Mouse (Mus musculus) forebrain, embryonic 12.5 days (tissue): ENCODE measurements at regions not wholly inside any gene's neighbourhood (a gene's known extent, or its start where the extent isn't known, plus 50 kb on each side); places are given as distances from the start of the nearest gene placed in this dataset.

ENCODE experiments used
- ATAC-seq: fragments of 200-750 bp; cut with Nextera tagmentation; 2 replicates; pipeline ENCODE4 v1.8.0; 2017; ENCODE audit warnings: moderate TSS enrichment; ENCODE audit not compliant: low FRiP score
- H3K27ac ChIP-seq: fragments of 300-500 bp; sonication (generic); 2 replicates; pipeline ENCODE4 v1.5.1; 2016; ENCODE audit warnings: mild to moderate bottlenecking
- H3K27me3 ChIP-seq: fragments of 300-500 bp; sonication (generic); 2 replicates; pipeline ENCODE4 v1.6.1; 2016; ENCODE audit warnings: mild to moderate bottlenecking
- H3K36me3 ChIP-seq: fragments of 300-500 bp; sonication (generic); replicated peaks from 2 replicates; pipeline ENCODE4 v1.6.1; 2016; ENCODE audit warnings: mild to moderate bottlenecking
- H3K4me1 ChIP-seq: fragments of 300-500 bp; sonication (generic); 2 replicates; pipeline ENCODE4 v1.6.1; 2016
- H3K4me2 ChIP-seq: fragments of 300-500 bp; sonication (generic); 2 replicates; pipeline ENCODE4 v1.6.1; 2016; ENCODE audit warnings: mild to moderate bottlenecking, moderate library complexity
- H3K4me3 ChIP-seq: fragments of 300-500 bp; sonication (generic); replicated peaks from 2 replicates; pipeline ENCODE4 v1.5.1; 2016; ENCODE audit warnings: mild to moderate bottlenecking
- H3K9ac ChIP-seq: fragments of 300-500 bp; sonication (generic); 2 replicates; pipeline ENCODE4 v1.6.1; 2016; ENCODE audit warnings: mild to moderate bottlenecking
- H3K9me3 ChIP-seq: fragments of 300-500 bp; sonication (generic); 2 replicates; pipeline ENCODE4 v1.6.1; 2016
- WGBS: fragments of 180-500 bp; shearing (Covaris S2); methylation state at CpG from one replicate; pipeline ENCODE4 v1.1.7; 2016; 5-methylcytosine and 5-hydroxymethylcytosine counted together

- no peak overlapping the region for H3K27ac ChIP-seq
- ATAC-seq, result no peak
- H3K9ac ChIP-seq, result no peak overlapping the region
- H3K4me3 ChIP-seq, result no peak overlapping the region
- H3K9me3 ChIP-seq, result no peaks in the 10 kb centered on the region
- no peaks in the 10 kb centered on the region for H3K27me3 ChIP-seq
- H3K36me3 ChIP-seq, result no peaks in the 10 kb centered on the region
- no peaks in the 10 kb centered on the region for H3K4me1 ChIP-seq
- no peak overlapping the region for H3K4me2 ChIP-seq
- 72% methylated on average over 8 of the region's 8 CpGs for WGBS
Observed at GRCm38 (mm10) chr3:144020189-144020940, 184.7 kb downstream of the Lmo4 start.

GRCm38 (mm10) chr3:144019293-144019692 is 185.7 kb downstream of the Lmo4 start:
- no peak overlapping the region for H3K4me3 ChIP-seq
- no peaks in the 10 kb centered on the region for H3K4me1 ChIP-seq
- WGBS, result 93% methylated on average over 2 of the region's 2 CpGs
- H3K9me3 ChIP-seq, result no peaks in the 10 kb centered on the region
- H3K27ac ChIP-seq, result no peak overlapping the region
- ATAC-seq, result no peak
- no peaks in the 10 kb centered on the region for H3K27me3 ChIP-seq
- H3K4me2 ChIP-seq, result no peak overlapping the region
- no peaks in the 10 kb centered on the region for H3K36me3 ChIP-seq
- H3K9ac ChIP-seq, result no peak overlapping the region

- H3K9me3 ChIP-seq, result no peaks in the 10 kb centered on the region
- no peak overlapping the region for H3K27ac ChIP-seq
- H3K4me3 ChIP-seq, result no peak overlapping the region
- H3K4me2 ChIP-seq, result no peak overlapping the region
- peaks cover 1% of the 10 kb centered on the region; the same call in 1 of the 2 replicates for H3K4me1 ChIP-seq
- no peak overlapping the region for H3K9ac ChIP-seq
- no peak for ATAC-seq
- H3K27me3 ChIP-seq, result no peaks in the 10 kb centered on the region
- 75% methylated on average over 4 of the region's 4 CpGs for WGBS
- no peaks in the 10 kb centered on the region for H3K36me3 ChIP-seq
Observed at GRCm38 (mm10) chr3:144018559-144018958, 186.5 kb downstream of the Lmo4 start.

- H3K9me3 ChIP-seq, result no peaks in the 10 kb centered on the region
- ATAC-seq, result no peak
- H3K4me3 ChIP-seq, result no peak overlapping the region
- no peaks in the 10 kb centered on the region for H3K27me3 ChIP-seq
- no peak overlapping the region for H3K27ac ChIP-seq
- 91% methylated on average over 3 of the region's 3 CpGs for WGBS
- no peaks in the 10 kb centered on the region for H3K36me3 ChIP-seq
- H3K4me1 ChIP-seq, result peaks cover 14% of the 10 kb centered on the region; the same call in 1 of the 2 replicates
- H3K9ac ChIP-seq, result no peak overlapping the region
- H3K4me2 ChIP-seq, result no peak overlapping the region
Observed at GRCm38 (mm10) chr3:144015236-144015635, 189.8 kb downstream of the Lmo4 start.

- 24% methylated on average over 8 of the region's 8 CpGs for WGBS
- H3K27me3 ChIP-seq, result no peaks in the 10 kb centered on the region
- H3K9ac ChIP-seq, result no peak overlapping the region
- H3K4me3 ChIP-seq, result no peak overlapping the region
- H3K4me2 ChIP-seq, result no peak overlapping the region
- no peaks in the 10 kb centered on the region for H3K36me3 ChIP-seq
- peaks cover 14% of the 10 kb centered on the region; the same call in 1 of the 2 replicates for H3K4me1 ChIP-seq
- H3K27ac ChIP-seq, result no peak overlapping the region
- no peak for ATAC-seq
- no peaks in the 10 kb centered on the region for H3K9me3 ChIP-seq
Observed at GRCm38 (mm10) chr3:144013481-144014125, 191.4 kb downstream of the Lmo4 start.

- Histone ChIP-seq H3K9ac (no peak overlapping the region), H3K4me2 (no peak overlapping the region), H3K4me3 (no peak overlapping the region), H3K27ac (no peak overlapping the region), H3K9me3 (no peaks in the 10 kb centered on the region), H3K36me3 (no peaks in the 10 kb centered on the region), H3K4me1 (peaks cover 14% of the 10 kb centered on the region; the same call in 1 of the 2 replicates), H3K27me3 (no peaks in the 10 kb centered on the region)
- 69% methylated on average over 6 of the region's 6 CpGs for WGBS
- ATAC-seq, result no peak
Observed at GRCm38 (mm10) chr3:144012820-144013219, 192.2 kb downstream of the Lmo4 start.

- 67% methylated on average over 3 of the region's 3 CpGs for WGBS
- no peak for ATAC-seq
- no peaks in the 10 kb centered on the region for H3K36me3 ChIP-seq
Observed at GRCm38 (mm10) chr3:144012173-144012572, 192.8 kb downstream of the Lmo4 start.

GRCm38 (mm10) chr3:144011456-144012025 is 193.5 kb downstream of the Lmo4 start:
- Histone ChIP-seq H3K4me3 (no peak overlapping the region), H3K9ac (no peak overlapping the region), H3K4me1 (peaks cover 14% of the 10 kb centered on the region; the same call in 1 of the 2 replicates), H3K27ac (no peak overlapping the region), H3K9me3 (no peaks in the 10 kb centered on the region), H3K27me3 (no peaks in the 10 kb centered on the region), H3K4me2 (no peak overlapping the region), H3K36me3 (no peaks in the 10 kb centered on the region)
- peak; percentile 56; the same call in 1 of the 2 replicates for ATAC-seq
- 52% methylated on average over 12 of the region's 12 CpGs for WGBS

More at GRCm38 (mm10) chr3:144012173-144012572, 192.8 kb downstream of the Lmo4 start:
- Histone ChIP-seq H3K9me3 (no peaks in the 10 kb centered on the region), H3K4me3 (no peak overlapping the region), H3K27me3 (no peaks in the 10 kb centered on the region), H3K4me2 (no peak overlapping the region), H3K4me1 (peaks cover 14% of the 10 kb centered on the region; the same call in 1 of the 2 replicates), H3K27ac (no peak overlapping the region), H3K9ac (no peak overlapping the region)

- no peak overlapping the region for H3K4me3 ChIP-seq
- no peaks in the 10 kb centered on the region for H3K36me3 ChIP-seq
- no peaks in the 10 kb centered on the region for H3K9me3 ChIP-seq
- no peaks in the 10 kb centered on the region for H3K27me3 ChIP-seq
- ATAC-seq, result 0 out of 2 replicates have a peak, but pooled peaks have one; percentile 14
- H3K9ac ChIP-seq, result no peak overlapping the region
- H3K27ac ChIP-seq, result no peak overlapping the region
- peaks cover 14% of the 10 kb centered on the region; the same call in 1 of the 2 replicates for H3K4me1 ChIP-seq
- 55% methylated on average over 6 of the region's 6 CpGs for WGBS
- H3K4me2 ChIP-seq, result no peak overlapping the region
Observed at GRCm38 (mm10) chr3:144010558-144010957, 194.5 kb downstream of the Lmo4 start.

- Histone ChIP-seq H3K27ac (no peak overlapping the region), H3K4me1 (peaks cover 6% of the 10 kb centered on the region; the same call in 1 of the 2 replicates), H3K4me3 (no peak overlapping the region), H3K9ac (no peak overlapping the region), H3K27me3 (no peaks in the 10 kb centered on the region), H3K9me3 (no peaks in the 10 kb centered on the region), H3K4me2 (no peak overlapping the region), H3K36me3 (no peaks in the 10 kb centered on the region)
- ATAC-seq, result no peak
- WGBS, result 38% methylated on average over 4 of the region's 4 CpGs
Observed at GRCm38 (mm10) chr3:144007111-144007619, 197.9 kb downstream of the Lmo4 start.

- 90% methylated on average over 8 of the region's 8 CpGs for WGBS
- no peak overlapping the region for H3K4me2 ChIP-seq
- H3K4me1 ChIP-seq, result no peaks in the 10 kb centered on the region
- H3K9ac ChIP-seq, result no peak overlapping the region
- H3K4me3 ChIP-seq, result no peak overlapping the region
- no peak overlapping the region for H3K27ac ChIP-seq
- no peaks in the 10 kb centered on the region for H3K36me3 ChIP-seq
- H3K9me3 ChIP-seq, result no peaks in the 10 kb centered on the region
- H3K27me3 ChIP-seq, result no peaks in the 10 kb centered on the region
- no peak for ATAC-seq
Observed at GRCm38 (mm10) chr3:143997909-143998308, 207.1 kb downstream of the Lmo4 start.

GRCm38 (mm10) chr3:143995045-143995444 is 210.0 kb downstream of the Lmo4 start:
- H3K9ac ChIP-seq, result no peak overlapping the region
- H3K4me3 ChIP-seq, result no peak overlapping the region
- H3K27ac ChIP-seq, result no peak overlapping the region
- 95% methylated on average over 3 of the region's 3 CpGs for WGBS
- no peak overlapping the region for H3K4me2 ChIP-seq
- no peaks in the 10 kb centered on the region for H3K36me3 ChIP-seq
- no peaks in the 10 kb centered on the region for H3K4me1 ChIP-seq
- no peak for ATAC-seq
- no peaks in the 10 kb centered on the region for H3K27me3 ChIP-seq
- H3K9me3 ChIP-seq, result no peaks in the 10 kb centered on the region
